Mouse (Mus musculus) thymus, postnatal 14 days (tissue): Measurements from ENCODE around the gene Gm21996.
"Not testable (repeated sequence)": the region's sequence is repeated elsewhere in the genome, so short reads cannot be mapped to it uniquely, and the experiment has no call there.

Experiments used
- DNase-seq: peaks from one replicate; pipeline ENCODE4 v3.0.0; 2021

The Gm21996 gene

GRCm38 (mm10) chrY:89745432-89745831 is at the start of gene Gm21996:
Gm21996 (minus strand) TSS chrY:89745532.
- not testable (repeated sequence) for DNase-seq
